Mouse (Mus musculus) cerebellum, adult 2 months (tissue): Measurements from ENCODE around the gene Nme3. TPM values are rescaled to one million over a fixed set of nuclear protein-coding genes. Genes with fewer than 3 reads are reported as not detected.

Experiments used
- DNase-seq, 2 experiments: peaks; one replicate each; pipeline ENCODE4 v3.0.0; 2021
- H3K27ac ChIP-seq: fragments of 200-500 bp; 2 replicates; pipeline ENCODE4 v1.5.1; 2012; ENCODE audit warnings: low read length, control low read depth, inconsistent platforms; ENCODE audit not compliant: insufficient read depth
- H3K27me3 ChIP-seq: fragments of 200-500 bp; 2 replicates; pipeline ENCODE4 v1.6.1; 2012; ENCODE audit warnings: inconsistent platforms, mild to moderate bottlenecking, low read length, moderate library complexity; ENCODE audit not compliant: control insufficient read depth, insufficient read depth
- H3K4me1 ChIP-seq: fragments of 200-500 bp; 2 replicates; pipeline ENCODE4 v1.6.1; 2011; ENCODE audit warnings: low read length; ENCODE audit not compliant: control insufficient read depth, insufficient read depth
- H3K4me3 ChIP-seq: fragments of 200-500 bp; replicated peaks from 2 replicates; pipeline ENCODE3; 2011; ENCODE audit warnings: mild to moderate bottlenecking, low read depth, low read length, control low read depth; ENCODE audit not compliant: insufficient read depth
- CTCF ChIP-seq: fragments of 200-500 bp; IDR thresholded peaks from 2 replicates; pipeline ENCODE4 v1.5.1; 2011; ENCODE audit warnings: low read depth, mild to moderate bottlenecking, control low read depth, low read length, moderate library complexity, borderline replicate concordance; ENCODE audit not compliant: insufficient read depth
- POLR2A ChIP-seq: fragments of 200-500 bp; IDR thresholded peaks from 2 replicates; pipeline ENCODE4 v1.6.1; 2011; ENCODE audit warnings: low read length, control low read depth, borderline replicate concordance; ENCODE audit not compliant: insufficient read depth
- WGBS: fragments of 180-500 bp; shearing (Covaris S2); methylation state at CpG from one replicate; pipeline ENCODE4 v1.1.7; 2018; 5-methylcytosine and 5-hydroxymethylcytosine counted together
- polyA plus RNA-seq: library from polyadenylated mRNA; depleted of rRNA; stranded (reverse); fragments of >200 nt; gene quantifications from 2 replicates; pipeline ENCODE4 v1.2.3, GENCODE M21; 2012

Gene Nme3
- polyA plus RNA-seq, 1 experiment, result 99.0 TPM

- Histone ChIP-seq H3K27me3 (no peaks in the 10 kb centered on the region), H3K4me1 (peaks cover 7% of the 10 kb centered on the region), H3K4me3 (no peak overlapping the region), H3K27ac (no peak overlapping the region)
- no peak for DNase-seq
- TF ChIP-seq CTCF (no peak), POLR2A (no peak)
- 77% methylated on average over 3 of the region's 3 CpGs for WGBS
Measured at GRCm38 (mm10) chr17:24855838-24856464, 40.3 kb upstream of the Nme3 start.

- TF ChIP-seq POLR2A (no peak), CTCF (no peak)
- no peak overlapping the region for H3K4me3 ChIP-seq
- H3K27me3 ChIP-seq, result no peaks in the 10 kb centered on the region
- H3K27ac ChIP-seq, result no peak overlapping the region
- peaks cover 7% of the 10 kb centered on the region for H3K4me1 ChIP-seq
- no peak for DNase-seq
- 91% methylated on average over 13 of the region's 13 CpGs for WGBS
Measured at GRCm38 (mm10) chr17:24856589-24856988, 39.7 kb upstream of the Nme3 start.

GRCm38 (mm10) chr17:24857831-24858470 lies 38.3 kb upstream of the Nme3 start:
- Histone ChIP-seq H3K4me3 (no peak overlapping the region), H3K4me1 (peaks cover 7% of the 10 kb centered on the region), H3K27ac (no peak overlapping the region), H3K27me3 (no peaks in the 10 kb centered on the region)
- WGBS, result 83% methylated on average over 8 of the region's 8 CpGs
- DNase-seq, result no peak
- TF ChIP-seq CTCF (no peak), POLR2A (no peak)

- TF ChIP-seq CTCF (no peak), POLR2A (no peak)
- 51% methylated on average over 6 of the region's 6 CpGs for WGBS
- no peaks in the 10 kb centered on the region for H3K27me3 ChIP-seq
- no peak overlapping the region for H3K4me3 ChIP-seq
- H3K27ac ChIP-seq, result no peak overlapping the region
- H3K4me1 ChIP-seq, result peaks cover 7% of the 10 kb centered on the region
- peak in 1 of 2 experiments; percentile 31 for DNase-seq
Measured at GRCm38 (mm10) chr17:24858967-24859366, 37.3 kb upstream of the Nme3 start.

GRCm38 (mm10) chr17:24860076-24860475 lies 36.2 kb upstream of the Nme3 start:
- 92% methylated on average over 8 of the region's 8 CpGs for WGBS

GRCm38 (mm10) chr17:24861785-24862184 lies 34.5 kb upstream of the Nme3 start:
- 97% methylated on average over 3 of the region's 3 CpGs for WGBS
- no peak for TF ChIP-seq POLR2A
- TF ChIP-seq CTCF, result no peak
- Histone ChIP-seq H3K4me1 (peaks cover 18% of the 10 kb centered on the region), H3K27ac (no peak overlapping the region), H3K4me3 (no peak overlapping the region), H3K27me3 (no peaks in the 10 kb centered on the region)
- no peak for DNase-seq

More at GRCm38 (mm10) chr17:24860076-24860475, 36.2 kb upstream of the Nme3 start:
- no peak for TF ChIP-seq CTCF
- no peak for TF ChIP-seq POLR2A
- H3K27me3 ChIP-seq, result no peaks in the 10 kb centered on the region
- DNase-seq, result no peak
- H3K27ac ChIP-seq, result no peak overlapping the region
- H3K4me1 ChIP-seq, result peaks cover 11% of the 10 kb centered on the region
- no peak overlapping the region for H3K4me3 ChIP-seq

GRCm38 (mm10) chr17:24865776-24866175 lies 30.5 kb upstream of the Nme3 start, which contains the start of gene Igfals:
Gene Igfals (plus strand): TSS chr17:24865997.
- peak; percentile 46; the same call in 1 of the 2 replicates for TF ChIP-seq POLR2A
- TF ChIP-seq CTCF, result no peak
- whole genome bisulfite sequencing, result 17% methylated on average over 8 of the region's 8 CpGs
- peak within 1 kb of the TSS; percentile 67 for H3K27ac ChIP-seq

GRCm38 (mm10) chr17:24867914-24868313 lies 28.4 kb upstream of the Nme3 start:
- H3K27me3 ChIP-seq, result no peaks in the 10 kb centered on the region
- no peak overlapping the region for H3K27ac ChIP-seq
- WGBS, result 83% methylated on average over 10 of the region's 10 CpGs
- TF ChIP-seq CTCF (no peak), POLR2A (no peak)
- no peak for DNase-seq
- H3K4me3 ChIP-seq, result no peak overlapping the region
- H3K4me1 ChIP-seq, result peaks cover 20% of the 10 kb centered on the region

More at GRCm38 (mm10) chr17:24865776-24866175, 30.5 kb upstream of the Nme3 start, which contains the start of gene Igfals:
- no peaks in the 10 kb centered on the region for H3K27me3 ChIP-seq
- peaks cover 20% of the 10 kb centered on the region for H3K4me1 ChIP-seq
- DNase-seq, result peak; percentile 90 to 92
- peak within 1 kb of the TSS; percentile 48 for H3K4me3 ChIP-seq
